Mouse (Mus musculus): Measurements from ENCODE around the gene Cbr2. TPM values are rescaled to one million over a fixed set of nuclear protein-coding genes. Genes with fewer than 3 reads are reported as not detected.
"Not testable (repeated sequence)": the region's sequence is repeated elsewhere in the genome, so short reads cannot be mapped to it uniquely, and the experiment has no call there.

The Cbr2 gene
- polyA plus RNA-seq, 1 experiment from 2014 or later, result 2.3 TPM

DNA sequence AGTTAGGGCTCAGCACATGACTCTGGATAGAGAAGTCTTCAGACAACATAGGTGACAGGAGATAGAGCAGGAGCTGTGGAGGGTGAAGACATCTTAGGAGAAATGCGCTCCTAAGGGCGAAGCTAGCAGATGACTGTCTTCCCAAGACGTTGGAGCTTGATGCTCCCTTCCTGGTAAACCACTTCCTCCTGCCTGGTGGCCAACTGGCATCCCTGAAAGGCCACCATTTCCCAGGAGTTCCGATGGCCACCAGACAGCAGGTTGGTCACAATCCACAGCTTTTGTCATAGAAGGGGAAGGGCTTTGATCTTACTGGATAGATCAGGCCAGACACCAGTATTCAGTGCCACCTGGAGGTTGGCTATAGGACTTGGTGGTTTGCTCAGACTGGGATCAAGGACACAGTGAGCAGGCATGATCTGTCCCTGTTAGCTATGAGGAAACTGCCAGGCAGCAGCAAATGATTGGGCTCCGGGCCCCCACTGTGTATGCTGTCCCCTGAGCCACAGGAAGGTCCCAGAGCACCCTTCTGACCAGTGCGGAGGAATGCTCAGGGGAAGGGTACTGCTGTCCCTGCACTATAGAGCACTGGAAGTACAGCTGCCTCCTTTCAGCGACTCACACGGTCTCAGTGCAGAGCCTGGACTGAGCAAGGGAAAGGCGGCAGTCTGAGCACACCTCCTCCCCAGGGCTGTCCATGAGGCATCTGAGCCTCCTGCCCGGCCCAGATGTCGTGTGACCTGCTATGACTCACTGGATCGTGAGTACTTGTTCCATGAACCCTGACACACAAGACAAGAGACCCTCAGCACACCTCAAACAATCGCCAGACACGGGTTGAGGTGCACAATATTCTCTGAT is 30.1 kb upstream of the Cbr2 start:
- Histone ChIP-seq H3K27ac (replicated peaks) (no peak overlapping the region), H3K4me1 (no peaks in the 10 kb centered on the region), H3K9me3 (peaks cover 15% of the 10 kb centered on the region), H3K36me3 (no peaks in the 10 kb centered on the region), H3K4me2 (replicated peaks) (no peak overlapping the region), H3K4me3 (no peak overlapping the region), H3K9ac (replicated peaks) (no peak overlapping the region), H3K27me3 (peaks cover 20% of the 10 kb centered on the region)
- WGBS, result 73% methylated on average over 14 of the region's 14 CpGs
- ATAC-seq (ENCODE audit: low FRiP score, low read depth), result no peak

- Histone ChIP-seq H3K9me3 (peaks cover 15% of the 10 kb centered on the region), H3K36me3 (no peaks in the 10 kb centered on the region), H3K27ac (replicated peaks) (no peak overlapping the region), H3K4me1 (no peaks in the 10 kb centered on the region), H3K27me3 (peaks cover 20% of the 10 kb centered on the region), H3K4me2 (replicated peaks) (no peak overlapping the region), H3K4me3 (no peak overlapping the region), H3K9ac (replicated peaks) (no peak overlapping the region)
- WGBS, result 92% methylated on average over 9 of the region's 9 CpGs
- ATAC-seq (ENCODE audit: low FRiP score, low read depth), result no peak
Measured at GRCm38 (mm10) chr11:120760236-120760635, 28.3 kb upstream of the Cbr2 start.

DNA sequence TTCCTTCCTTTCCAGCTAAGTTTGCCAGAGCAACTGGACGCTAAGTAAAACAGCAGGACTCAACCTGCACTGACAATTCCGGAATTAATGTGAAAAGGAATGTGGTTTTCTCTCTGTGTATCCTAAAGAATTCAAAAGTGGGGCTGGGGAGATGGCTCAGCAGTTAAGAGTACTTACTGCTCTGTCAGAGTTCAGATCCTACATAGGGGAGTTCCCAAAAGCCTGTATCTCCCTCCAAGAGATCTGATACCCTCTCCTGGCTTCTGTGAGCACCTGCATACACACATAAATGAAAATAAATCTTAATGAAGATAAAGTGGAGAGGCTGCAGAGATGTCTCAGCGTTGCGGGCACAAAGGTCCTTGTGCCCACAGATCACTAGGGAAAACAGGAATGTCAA is 19.7 kb upstream of the Cbr2 start:
- Histone ChIP-seq H3K4me3 (no peak overlapping the region), H3K9me3 (no peaks in the 10 kb centered on the region), H3K27me3 (no peaks in the 10 kb centered on the region), H3K36me3 (no peaks in the 10 kb centered on the region), H3K27ac (replicated peaks) (no peak overlapping the region), H3K4me2 (replicated peaks) (no peak overlapping the region), H3K9ac (replicated peaks) (no peak overlapping the region), H3K4me1 (no peaks in the 10 kb centered on the region)
- 76% methylated on average over 4 of the region's 4 CpGs for WGBS
- no peak for ATAC-seq (ENCODE audit: low FRiP score, low read depth)

DNA sequence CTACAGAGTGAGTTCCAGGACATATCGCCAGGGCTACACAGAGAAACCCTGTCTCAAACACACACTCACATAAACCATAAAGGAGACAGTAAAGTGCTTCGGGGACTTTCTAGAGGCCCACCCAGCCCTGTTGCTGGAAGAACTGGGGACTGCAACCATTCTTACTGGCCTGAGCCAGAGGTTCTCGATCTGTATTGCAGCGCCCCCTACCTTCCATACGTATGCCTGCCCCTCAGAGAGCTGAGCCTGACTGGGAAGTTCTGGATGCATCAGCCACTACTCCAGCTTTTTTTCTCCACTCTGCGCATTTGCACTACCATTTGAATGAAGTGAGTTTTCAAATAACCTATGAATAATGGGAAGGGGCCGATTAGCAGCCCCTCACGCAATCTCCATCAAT is 17.5 kb upstream of the Cbr2 start:
- no peaks in the 10 kb centered on the region; the same call in 1 of the 2 replicates for H3K27me3 ChIP-seq
- no peak overlapping the region for H3K4me2 ChIP-seq (replicated peaks)
- H3K27ac ChIP-seq (replicated peaks), result no peak overlapping the region
- no peak overlapping the region for H3K4me3 ChIP-seq
- 63% methylated on average over 8 of the region's 8 CpGs for WGBS
- no peaks in the 10 kb centered on the region for H3K4me1 ChIP-seq
- no peaks in the 10 kb centered on the region for H3K36me3 ChIP-seq
- H3K9ac ChIP-seq (replicated peaks), result no peak overlapping the region
- ATAC-seq (ENCODE audit: low FRiP score, low read depth), result no peak
- H3K9me3 ChIP-seq, result no peaks in the 10 kb centered on the region

- no peak for ATAC-seq (ENCODE audit: low FRiP score, low read depth)
- Histone ChIP-seq H3K27ac (replicated peaks) (no peak overlapping the region), H3K9me3 (no peaks in the 10 kb centered on the region), H3K4me1 (no peaks in the 10 kb centered on the region), H3K27me3 (no peaks in the 10 kb centered on the region; the same call in 1 of the 2 replicates), H3K9ac (replicated peaks) (no peak overlapping the region), H3K36me3 (no peaks in the 10 kb centered on the region), H3K4me2 (replicated peaks) (no peak overlapping the region), H3K4me3 (no peak overlapping the region)
- 87% methylated on average over 4 of the region's 4 CpGs for WGBS
Measured at GRCm38 (mm10) chr11:120747974-120748373, 16.1 kb upstream of the Cbr2 start.

DNA sequence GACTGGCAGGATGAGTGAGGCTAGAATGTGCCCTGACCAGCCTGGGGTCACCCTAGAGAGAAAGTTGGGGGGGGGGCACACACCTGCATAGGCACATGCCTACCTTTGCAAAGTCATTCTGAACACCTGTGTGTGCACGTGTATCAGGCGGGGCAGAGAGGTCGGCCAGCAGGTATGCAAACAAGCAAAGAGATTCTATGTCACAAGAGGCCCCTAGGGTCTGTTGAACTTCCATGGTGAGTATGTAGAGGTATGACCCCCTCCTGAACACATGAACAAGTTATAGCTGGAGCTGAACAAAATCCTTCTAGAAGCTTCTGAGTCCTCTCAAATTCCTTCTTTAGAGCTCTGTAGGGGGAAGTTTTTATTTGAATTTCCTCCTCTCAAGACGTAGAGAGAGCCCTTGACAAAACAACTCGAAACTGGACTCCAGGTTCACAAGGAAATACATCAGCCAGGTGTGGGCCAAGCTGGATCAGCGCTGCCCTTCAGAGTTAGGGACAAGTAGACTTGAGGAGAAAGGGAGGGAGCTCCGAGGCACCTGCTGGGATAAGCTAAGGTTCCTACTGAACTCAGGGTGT is 12.3 kb upstream of the Cbr2 start:
- ATAC-seq (ENCODE audit: low FRiP score, low read depth), result no peak
- no peak overlapping the region for H3K9ac ChIP-seq (replicated peaks)
- WGBS, result 79% methylated on average over 7 of the region's 7 CpGs
- no peak overlapping the region for H3K4me3 ChIP-seq
- no peaks in the 10 kb centered on the region for H3K36me3 ChIP-seq
- peaks cover 8% of the 10 kb centered on the region for H3K27me3 ChIP-seq
- no peaks in the 10 kb centered on the region for H3K9me3 ChIP-seq
- no peak overlapping the region for H3K4me2 ChIP-seq (replicated peaks)
- no peaks in the 10 kb centered on the region for H3K4me1 ChIP-seq
- no peak overlapping the region for H3K27ac ChIP-seq (replicated peaks)

DNA sequence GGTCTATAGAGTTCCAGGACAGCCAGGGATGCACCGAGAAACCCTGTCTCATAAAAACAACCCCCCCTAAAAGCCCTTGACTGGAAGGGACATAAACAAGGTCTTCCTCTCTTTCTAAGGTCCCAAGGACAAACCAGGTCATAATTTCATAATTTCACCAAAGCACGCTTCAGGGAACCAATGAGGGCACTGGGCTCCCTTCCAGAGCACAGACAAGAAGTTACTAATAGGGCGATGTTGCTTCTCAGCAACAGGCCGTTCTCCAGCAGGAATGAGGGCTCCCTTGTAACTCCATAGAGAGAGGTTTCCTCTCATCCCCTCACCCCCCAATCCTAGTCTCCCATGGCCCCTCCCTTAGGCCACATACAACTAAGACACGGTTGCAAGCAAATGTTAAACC is 9.1 kb upstream of the Cbr2 start:
- no peaks in the 10 kb centered on the region for H3K4me1 ChIP-seq
- ATAC-seq (ENCODE audit: low FRiP score, low read depth), result no peak
- no peak overlapping the region for H3K27ac ChIP-seq (replicated peaks)
- H3K4me3 ChIP-seq, result no peak overlapping the region
- H3K9ac ChIP-seq (replicated peaks), result no peak overlapping the region
- no peaks in the 10 kb centered on the region for H3K36me3 ChIP-seq
- no peaks in the 10 kb centered on the region for H3K9me3 ChIP-seq
- peaks cover 8% of the 10 kb centered on the region for H3K27me3 ChIP-seq
- WGBS, result 92% methylated on average over 5 of the region's 5 CpGs
- H3K4me2 ChIP-seq (replicated peaks), result no peak overlapping the region

- WGBS, result 70% methylated on average over 6 of the region's 6 CpGs
- H3K27me3 ChIP-seq, result 0 out of 2 replicates have a peak, but pooled peaks cover 6% of the 10 kb centered on the region
- H3K36me3 ChIP-seq, result no peaks in the 10 kb centered on the region
- no peaks in the 10 kb centered on the region for H3K9me3 ChIP-seq
- H3K4me2 ChIP-seq (replicated peaks), result no peak overlapping the region
- no peak overlapping the region for H3K4me3 ChIP-seq
- H3K9ac ChIP-seq (replicated peaks), result no peak overlapping the region
- ATAC-seq (ENCODE audit: low FRiP score, low read depth), result no peak
- H3K4me1 ChIP-seq, result no peaks in the 10 kb centered on the region
- H3K27ac ChIP-seq (replicated peaks), result no peak overlapping the region
Measured at GRCm38 (mm10) chr11:120736424-120736823, 4.5 kb upstream of the Cbr2 start.

- WGBS, result 67% methylated on average over 6 of the region's 6 CpGs
- Histone ChIP-seq H3K27me3 (peaks cover 28% of the 10 kb centered on the region), H3K4me2 (replicated peaks) (no peak overlapping the region), H3K4me3 (no peak overlapping the region), H3K36me3 (no peaks in the 10 kb centered on the region), H3K4me1 (peaks cover 5% of the 10 kb centered on the region; the same call in 1 of the 2 replicates), H3K9ac (replicated peaks) (no peak overlapping the region), H3K27ac (replicated peaks) (no peak overlapping the region), H3K9me3 (no peaks in the 10 kb centered on the region)
- no peak for ATAC-seq (ENCODE audit: low FRiP score, low read depth)
Measured at GRCm38 (mm10) chr11:120733521-120733920, 1.6 kb upstream of the Cbr2 start.

GRCm38 (mm10) chr11:120731395-120731794 is 519 bp downstream of the Cbr2 start:
- H3K4me2 ChIP-seq (replicated peaks), result no peak overlapping the region
- H3K9me3 ChIP-seq, result no peaks in the 10 kb centered on the region
- no peak for ATAC-seq (ENCODE audit: low FRiP score, low read depth)
- H3K36me3 ChIP-seq, result no peaks in the 10 kb centered on the region
- 96% methylated on average over 1 of the region's 1 CpGs for WGBS
- H3K9ac ChIP-seq (replicated peaks), result no peak overlapping the region
- no peak overlapping the region for H3K27ac ChIP-seq (replicated peaks)
- H3K27me3 ChIP-seq, result peaks cover 38% of the 10 kb centered on the region
- H3K4me1 ChIP-seq, result peaks cover 12% of the 10 kb centered on the region
- H3K4me3 ChIP-seq, result no peak overlapping the region

DNA sequence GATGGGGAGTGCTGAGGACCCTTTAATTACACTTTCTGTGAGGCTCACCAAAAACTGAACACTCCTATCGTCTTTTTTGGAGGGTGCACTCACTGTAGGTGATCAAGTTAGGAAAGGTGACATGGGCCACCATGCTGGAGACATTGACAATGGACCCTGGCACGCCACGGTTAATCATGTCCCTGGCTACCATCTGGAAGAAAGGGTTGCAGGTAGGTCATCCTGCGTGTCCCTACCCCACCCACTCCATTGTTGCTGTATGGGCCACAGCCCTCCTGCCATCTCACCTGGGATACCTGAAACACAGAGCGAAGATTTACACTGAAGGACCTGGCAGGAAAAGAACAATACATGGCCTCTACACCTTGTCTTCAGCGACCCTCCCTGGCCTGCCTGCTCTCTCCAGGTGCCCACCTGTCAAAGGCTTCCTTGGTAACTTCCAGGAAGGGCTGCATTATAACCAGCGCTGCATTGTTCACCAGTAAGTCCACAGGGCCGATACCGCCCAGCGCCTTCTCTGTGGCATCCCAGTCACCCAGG is 1.5 kb downstream of the Cbr2 start:
- WGBS, result 89% methylated on average over 10 of the region's 10 CpGs
- H3K27ac ChIP-seq (replicated peaks), result no peak overlapping the region
- no peak for ATAC-seq (ENCODE audit: low FRiP score, low read depth)

DNA sequence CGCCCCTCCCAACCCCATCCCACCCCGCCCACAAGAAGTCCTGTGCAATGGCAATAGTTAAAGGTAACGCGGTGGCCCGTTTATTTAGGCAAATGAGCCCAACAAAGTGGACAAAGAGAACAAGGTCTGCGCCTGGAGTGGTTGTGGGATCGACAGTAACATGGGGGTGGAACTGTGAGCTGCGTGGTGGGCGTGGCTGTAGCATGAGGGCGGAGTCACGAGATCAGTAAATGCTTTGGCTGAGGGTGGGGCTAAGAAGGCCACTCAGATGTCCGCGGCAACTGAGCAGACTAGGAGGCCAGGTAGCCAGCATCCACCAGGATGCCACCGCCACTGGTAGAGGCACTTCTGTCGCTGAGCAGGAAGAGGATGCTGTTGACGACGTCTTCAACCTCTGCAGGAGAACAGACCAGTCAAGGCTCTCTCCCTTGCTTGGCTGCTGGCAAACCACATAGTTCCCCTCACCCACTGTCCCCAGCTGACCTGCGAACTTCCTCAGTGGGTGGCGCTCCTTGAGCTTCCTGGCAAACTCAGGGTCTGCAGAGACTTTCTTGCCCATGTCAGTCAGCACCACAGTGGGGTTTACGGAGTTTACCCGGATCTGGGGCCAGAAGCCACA is 2.4 kb downstream of the Cbr2 start:
- Histone ChIP-seq H3K4me2 (replicated peaks) (peak overlapping the region; percentile 36), H3K27me3 (peaks cover 54% of the 10 kb centered on the region), H3K4me1 (peaks cover 16% of the 10 kb centered on the region), H3K4me3 (0 out of 2 replicates have a peak overlapping the region, but pooled peaks have one; percentile 1)
- H3K36me3 ChIP-seq; H3K9ac ChIP-seq (replicated peaks); H3K9me3 ChIP-seq; ATAC-seq (ENCODE audit: low FRiP score, low read depth); H3K27ac ChIP-seq (replicated peaks): not testable (repeated sequence)
- WGBS, result 4% methylated on average over 18 of the region's 21 CpGs

More for the DNA sequence above, 1.5 kb downstream of the Cbr2 start:
- Histone ChIP-seq H3K27me3 (peaks cover 47% of the 10 kb centered on the region), H3K36me3 (no peaks in the 10 kb centered on the region), H3K4me3 (no peak overlapping the region), H3K4me1 (peaks cover 16% of the 10 kb centered on the region), H3K9me3 (no peaks in the 10 kb centered on the region), H3K4me2 (replicated peaks) (no peak overlapping the region), H3K9ac (replicated peaks) (no peak overlapping the region)

Measured in midbrain, embryonic 12.5 days (tissue).